In the genomic region with DNA sequence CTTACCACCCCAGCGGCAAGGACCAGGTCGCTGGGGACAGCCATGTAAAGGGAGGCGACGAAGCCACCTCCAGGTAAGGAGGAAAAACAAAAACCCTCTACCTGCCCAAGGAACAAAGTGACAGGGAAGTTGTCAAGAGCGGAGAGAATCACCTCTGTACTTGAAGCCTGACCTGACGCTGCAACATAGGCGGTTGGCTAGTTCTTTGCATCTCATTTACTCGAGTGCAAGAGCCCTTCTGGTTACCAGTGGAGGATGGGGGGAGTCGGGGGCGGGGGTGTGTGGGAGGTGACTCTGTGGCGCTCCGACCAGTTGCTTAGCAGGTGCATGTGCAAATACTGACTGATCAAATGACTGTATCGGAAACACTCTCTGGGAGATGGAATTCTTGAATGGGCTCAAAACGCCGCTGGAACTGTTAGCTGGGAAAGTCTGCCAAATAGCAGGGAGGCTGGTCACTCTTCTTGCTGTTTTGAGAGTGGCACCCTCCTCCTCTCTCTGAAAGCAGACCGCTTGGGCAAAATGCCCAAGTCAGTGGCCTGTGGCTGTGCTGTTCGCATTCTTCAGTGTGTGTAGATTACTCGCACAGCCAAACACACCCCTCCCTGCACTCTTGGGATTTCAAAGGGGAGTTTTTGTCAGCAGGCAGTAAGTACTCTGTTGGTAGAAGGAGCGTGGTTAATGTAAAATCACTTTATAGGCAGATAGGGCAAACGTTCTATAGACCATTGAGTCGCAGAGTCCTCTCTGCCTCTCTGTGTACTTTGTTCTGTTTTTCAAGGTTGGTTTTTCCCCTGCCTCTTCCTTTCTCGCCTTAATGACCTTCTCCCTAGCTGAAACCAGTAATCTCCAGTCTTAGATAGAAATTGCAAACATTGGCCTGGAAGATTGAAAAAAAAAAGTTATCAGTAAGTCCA, we compare ENCODE assay signal across 7 mouse cellular contexts. TPM values are rescaled to one million over a fixed set of nuclear protein-coding genes. Genes with fewer than 3 reads are reported as not detected.
DNase-seq lines count a peak whose midpoint lies in the region; ATAC-seq and TF ChIP-seq lines count a peak whose summit lies in the region.

No protein-coding gene starts in this region.

- no peak for TF ChIP-seq CTCF in left cerebral cortex, adult 2 months (IDR thresholded peaks at IDR 0.05)

- intact Hi-C loops in left cerebral cortex, adult 2 months (cut with DNase I): loop anchor here (5.0 kb wide), 1 partner anchor 104 kb away; no protein-coding TSS in a partner anchor

- no peaks in the 10 kb centered on the region for H3K9me3 ChIP-seq in hindbrain, embryonic 16.5 days (ENCODE audit: control insufficient read depth, low read length)

- peak overlapping the region; percentile 52 for H3K9ac ChIP-seq in hindbrain, embryonic 16.5 days (ENCODE audit: low read depth, low read length)

- under 1% methylated on average over 22 of the region's 22 CpGs for WGBS in hindbrain, embryonic 16.5 days
- WGBS in macrophage (ENCODE audit: missing documents): under 1% methylated on average over 22 of the region's 22 CpGs

- H3K27me3 ChIP-seq in hindbrain, embryonic 16.5 days (replicated peaks; ENCODE audit: control insufficient read depth, insufficient read depth, low read length): no peaks in the 10 kb centered on the region

- peak overlapping the region; percentile 87 for H3K27ac ChIP-seq in hindbrain, embryonic 16.5 days (ENCODE audit: low read depth, low read length)
- peak overlapping the region; percentile 75; the same call in 1 of the 2 replicates for H3K27ac ChIP-seq in left cerebral cortex, adult 2 months
- peak overlapping the region; percentile 88 for H3K27ac ChIP-seq in macrophage

- H3K79me2 ChIP-seq in macrophage (ENCODE audit: inconsistent target): peaks cover 56% of the 10 kb centered on the region

- H3K36me3 ChIP-seq in hindbrain, embryonic 16.5 days (ENCODE audit: control insufficient read depth, insufficient read depth, low read length): no peaks in the 10 kb centered on the region
- no peaks in the 10 kb centered on the region for H3K36me3 ChIP-seq in macrophage (ENCODE audit: inconsistent target)

- H3K4me1 ChIP-seq in hindbrain, embryonic 16.5 days (ENCODE audit: control insufficient read depth, insufficient read depth, low read depth, low read length): no peaks in the 10 kb centered on the region; the same call in 1 of the 2 replicates

- ATAC-seq in hindbrain, embryonic 16.5 days: peak; percentile 92

- peak overlapping the region; percentile 59 for H3K4me3 ChIP-seq in hindbrain, embryonic 16.5 days (ENCODE audit: low read length)
- peak overlapping the region; percentile 53 for H3K4me3 ChIP-seq in left cerebral cortex, adult 2 months
- peak overlapping the region; percentile 96 for H3K4me3 ChIP-seq in macrophage (ENCODE audit: inconsistent target)

- DNase-seq in ZHBTc4 (ENCODE audit: low read depth, low spot score): peak; percentile 38
- DNase-seq in cerebellum, postnatal 25 days: peak; percentile 54 to 67
- DNase-seq in gastrocnemius, adult 8-10 months (ENCODE audit: low spot score in 2 of 2): peak; percentile 56 to 64
- peak; percentile 27 to 43 for DNase-seq in left cerebral cortex, adult 2 months (ENCODE audit: extremely low spot score in 1 of 2, low spot score in 2 of 2)
- peak; percentile 32 for DNase-seq in right cerebral cortex, postnatal 14 days

- H3K4me2 ChIP-seq in hindbrain, embryonic 16.5 days (ENCODE audit: low read length): peak overlapping the region; percentile 80

RNA-seq across cellular contexts. Expression of a gene that starts 19.7 kb away (rescaled TPM):
- total RNA-seq in gastrocnemius, adult 8-10 months (2022): 1 to 10 TPM; 2.6 to 4.2 (median 3.3) TPM
- 12.6 and 12.8 TPM in 2 replicates for polyA plus RNA-seq in hindbrain, embryonic 16.5 days (2015; fragmentation: Nextera tagmentation; extraction: Ambion mirVana)
- total RNA-seq in left cerebral cortex, adult 2 months (2021): 1 to 10 TPM; 9.4 TPM
- total RNA-seq in macrophage (2018; cell fraction: chromatin; rRNA removed): 100 to 1,000 TPM in 12 of 26 experiments, 10 to 100 TPM in 13, 1 to 10 TPM in 1; 9.8 to 313 (median 97.8) TPM
- 100 to 1,000 TPM in 12 of 26 experiments, 10 to 100 TPM in 14; 26.4 to 139 (median 67.3) TPM for total RNA-seq in macrophage (2018; cell fraction: cytosol; rRNA removed)
- 100 to 1,000 TPM in 9 of 26 experiments, 10 to 100 TPM in 17; 16.2 to 229 (median 60.6) TPM for total RNA-seq in macrophage (2018; cell fraction: nucleus; rRNA removed)
- polyA plus RNA-seq in macrophage (2018): 75.5 to 214 TPM (median 76.1 TPM) in 3 replicates

Comparison
In these comparisons a context has a peak if more than half of its experiments do, and no peak if none do; other contexts are left out.
1. Peak in every context shown above with its lines: DNase-seq, ATAC-seq, H3K4me3 ChIP-seq and H3K27ac ChIP-seq.